Mouse (Mus musculus) hematopoietic stem cell, adult 5-6 weeks (primary cell): Measurements from ENCODE around the gene Nudt17. TPM values are rescaled to one million over a fixed set of nuclear protein-coding genes. Genes with fewer than 3 reads are reported as not detected.
"Not testable (repeated sequence)": the region's sequence is repeated elsewhere in the genome, so short reads cannot be mapped to it uniquely, and the experiment has no call there.

Experiments used
- ATAC-seq, 2 experiments: fragments of 125-278 bp in 1 of 2; replicated peaks in 1 of 2; 2 replicates each; pipeline ENCODE4 v1.8.0; 2016 to 2017; ENCODE audit warnings: inconsistent platforms in 2 of 2, mild to moderate bottlenecking in 2 of 2, moderate number of reproducible peaks in 2 of 2, low read depth in 1 of 2, moderate TSS enrichment in 1 of 2; ENCODE audit not compliant: low FRiP score in 2 of 2, poor library complexity in 2 of 2, severe bottlenecking in 2 of 2, insufficient read depth in 1 of 2, low TSS enrichment in 1 of 2
- total RNA-seq: library from RNA; stranded (forward); fragments of 172-1452, 232-1000 nt; gene quantifications from 2 replicates; pipeline ENCODE4 v1.2.3, GENCODE M21; 2017

Nudt17 gene
- total RNA-seq, 1 experiment from 2014 or later = not detected

DNA sequence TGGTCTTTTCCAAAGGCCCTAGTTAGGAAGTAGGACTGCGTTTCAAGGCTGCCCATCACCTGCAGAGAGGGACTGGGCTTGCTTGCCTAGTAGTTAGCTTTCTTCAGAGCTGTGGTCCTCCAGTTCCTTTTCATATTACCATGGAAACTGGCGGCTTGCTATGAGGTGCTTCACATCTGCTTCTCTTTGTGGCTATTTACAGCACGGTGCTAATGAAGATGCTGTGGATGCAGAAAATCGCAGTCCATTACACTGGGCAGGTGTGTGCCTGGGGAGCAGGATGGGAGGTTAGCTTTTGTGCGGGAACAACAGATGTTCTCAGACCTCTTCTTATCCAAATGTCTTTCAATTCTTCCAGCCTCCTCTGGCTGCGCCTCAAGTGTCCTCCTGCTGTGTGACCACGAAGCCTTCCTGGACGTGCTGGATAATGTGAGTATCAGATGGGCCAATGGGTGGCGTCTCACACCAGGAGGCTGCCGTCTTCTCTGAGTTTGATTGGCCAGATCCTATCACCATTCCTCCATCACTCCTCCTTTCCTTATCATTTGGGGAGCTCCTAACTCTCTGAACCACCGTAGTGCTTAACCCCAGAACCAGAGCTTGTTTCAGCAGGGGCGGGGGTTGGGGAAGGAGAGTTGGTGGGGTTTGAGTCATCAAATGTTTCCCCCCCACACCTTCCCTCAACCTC is 27.9 kb downstream of the Nudt17 start:
- ATAC-seq = no peak

DNA sequence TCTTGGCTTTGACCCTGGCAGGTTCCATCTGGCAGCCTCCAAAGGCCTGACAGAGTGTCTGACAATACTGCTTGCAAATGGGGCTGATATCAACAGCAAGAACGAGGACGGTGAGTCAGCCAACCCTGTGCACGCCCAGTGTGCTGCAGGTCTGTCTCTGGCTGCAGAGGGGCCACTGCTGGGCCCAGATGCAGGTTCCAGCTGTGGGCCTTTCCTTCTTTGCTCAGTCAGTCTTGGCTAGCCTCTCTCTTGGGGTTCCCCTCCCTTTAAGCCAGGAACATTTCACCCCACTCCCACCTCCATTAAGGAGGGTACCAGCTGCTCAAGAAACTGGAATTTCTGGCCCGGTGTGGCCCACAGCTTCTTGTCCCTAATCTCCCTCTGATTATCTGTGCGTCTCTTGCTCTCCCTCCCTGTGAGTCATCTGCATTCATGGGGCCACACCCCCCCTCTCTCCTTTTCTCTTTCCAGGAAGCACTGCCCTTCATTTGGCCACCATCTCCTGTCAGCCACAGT is 29.1 kb downstream of the Nudt17 start:
- ATAC-seq = no peak

GRCm38 (mm10) chr3:96678456-96678855 is 29.9 kb downstream of the Nudt17 start:
- no peak for ATAC-seq

GRCm38 (mm10) chr3:96675690-96676089 is 32.7 kb downstream of the Nudt17 start:
- no peak for ATAC-seq

DNA sequence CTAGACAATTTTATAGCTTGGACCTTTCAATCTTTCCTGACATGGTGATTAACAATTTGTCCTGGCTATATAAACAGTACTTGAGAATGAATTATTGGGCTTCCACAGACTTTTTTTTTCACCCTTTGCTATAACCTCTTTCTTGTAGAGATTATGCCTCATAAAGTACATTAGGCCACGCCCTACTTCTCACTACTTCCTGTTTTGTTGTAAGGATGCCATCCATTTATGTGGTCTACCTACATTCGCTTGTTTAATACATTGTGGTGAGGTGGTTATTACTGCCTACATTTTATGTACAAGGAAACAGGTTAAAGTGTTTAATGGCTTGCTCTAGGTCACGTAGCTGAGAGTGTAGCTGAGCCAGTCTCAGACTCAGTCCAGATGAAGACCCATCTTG is 33.2 kb downstream of the Nudt17 start:
- no peak for ATAC-seq

- no peak for ATAC-seq
Observed at GRCm38 (mm10) chr3:96674442-96674841, 33.9 kb downstream of the Nudt17 start.

GRCm38 (mm10) chr3:96673514-96673913 is 34.8 kb downstream of the Nudt17 start:
- no peak for ATAC-seq

GRCm38 (mm10) chr3:96671519-96671918 is 36.8 kb downstream of the Nudt17 start:
- ATAC-seq = no peak

DNA sequence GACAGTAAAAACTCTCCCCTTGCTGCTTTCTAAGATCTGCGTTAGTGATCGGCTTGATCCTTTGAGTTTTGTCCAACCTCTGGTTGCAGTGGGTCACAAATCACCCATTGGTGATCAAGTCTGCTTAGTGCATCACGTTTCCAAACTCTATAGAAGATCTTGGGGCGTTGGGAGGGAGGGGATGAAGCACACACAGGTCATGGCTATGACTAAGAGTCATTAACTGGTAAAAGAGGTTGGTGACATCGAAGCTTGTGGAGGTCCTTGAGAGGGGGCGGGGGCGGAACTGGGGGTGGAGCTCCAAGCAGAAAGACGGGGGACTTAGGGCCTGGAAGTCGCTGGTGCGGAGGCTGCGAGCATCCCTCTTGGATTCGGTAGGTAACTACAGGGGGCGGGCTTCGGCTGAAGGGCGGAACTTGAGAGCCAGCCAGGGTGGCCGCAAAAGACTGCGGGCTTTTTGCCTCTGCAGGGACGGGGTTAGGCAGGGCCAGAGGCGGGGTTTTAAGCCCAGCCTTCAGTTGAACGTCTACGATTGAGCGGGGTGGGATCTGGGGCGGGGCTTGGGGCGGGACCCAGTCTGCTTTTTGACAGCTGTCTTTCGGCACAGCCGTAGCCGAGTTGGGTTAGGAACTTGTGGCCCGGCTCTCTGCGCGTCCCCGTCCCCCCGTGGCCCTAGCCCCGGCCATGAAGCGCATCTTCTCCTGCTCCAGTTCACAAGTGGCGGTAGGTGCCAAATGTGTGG is 38.5 kb downstream of the Nudt17 start, which contains the start of gene Ankrd35:
Gene Ankrd35, plus strand, starts transcription at position 405 of the 742 bp plus-strand sequence.
- ATAC-seq = peak; percentile 96 to 98

GRCm38 (mm10) chr3:96668424-96669067 is 39.8 kb downstream of the Nudt17 start:
- no peak for ATAC-seq

DNA sequence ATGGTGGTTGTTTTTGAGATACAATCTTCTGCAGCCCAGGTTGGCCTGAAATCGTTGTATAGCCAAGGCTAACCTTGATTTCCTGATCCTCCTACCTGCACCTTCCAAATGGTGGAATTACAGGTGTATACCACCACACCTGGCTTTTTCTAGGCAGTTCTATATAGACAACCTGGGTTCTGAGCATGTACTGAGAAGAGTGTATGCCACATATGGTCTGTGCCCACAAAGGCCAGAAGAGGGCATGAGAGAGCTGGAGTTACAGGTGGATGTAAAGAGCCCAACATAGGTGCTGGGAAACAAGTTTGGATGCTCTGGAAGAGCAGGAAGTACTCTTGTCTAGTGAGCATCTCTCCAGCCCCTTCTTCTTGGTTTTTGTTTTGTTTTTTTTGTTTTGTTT is 41.0 kb downstream of the Nudt17 start:
- no peak for ATAC-seq

DNA sequence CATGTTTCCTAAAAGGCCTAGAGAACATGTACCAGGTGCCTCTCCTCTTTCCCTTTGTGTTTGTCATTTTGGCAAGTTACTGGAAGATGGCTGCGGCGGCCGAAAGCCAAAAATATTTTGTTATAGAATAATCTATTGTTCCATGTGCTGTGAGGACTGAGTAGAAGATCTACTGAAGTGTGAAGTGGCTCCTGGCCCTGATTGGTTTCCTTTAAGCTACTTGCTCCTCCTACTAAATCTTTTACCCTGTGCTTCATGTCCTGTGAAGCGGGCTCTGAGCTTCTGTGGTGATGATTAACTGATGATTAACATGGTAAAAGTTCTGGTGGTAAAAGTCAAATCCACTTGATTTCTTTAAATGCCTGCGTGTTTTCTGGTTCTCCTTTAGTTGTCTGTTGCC is 41.4 kb downstream of the Nudt17 start:
- ATAC-seq = no peak

- not testable (repeated sequence) for ATAC-seq
Observed at GRCm38 (mm10) chr3:96665732-96666363, 42.5 kb downstream of the Nudt17 start.

GRCm38 (mm10) chr3:96663432-96664239 is 44.7 kb downstream of the Nudt17 start:
- ATAC-seq = peak; percentile 82

DNA sequence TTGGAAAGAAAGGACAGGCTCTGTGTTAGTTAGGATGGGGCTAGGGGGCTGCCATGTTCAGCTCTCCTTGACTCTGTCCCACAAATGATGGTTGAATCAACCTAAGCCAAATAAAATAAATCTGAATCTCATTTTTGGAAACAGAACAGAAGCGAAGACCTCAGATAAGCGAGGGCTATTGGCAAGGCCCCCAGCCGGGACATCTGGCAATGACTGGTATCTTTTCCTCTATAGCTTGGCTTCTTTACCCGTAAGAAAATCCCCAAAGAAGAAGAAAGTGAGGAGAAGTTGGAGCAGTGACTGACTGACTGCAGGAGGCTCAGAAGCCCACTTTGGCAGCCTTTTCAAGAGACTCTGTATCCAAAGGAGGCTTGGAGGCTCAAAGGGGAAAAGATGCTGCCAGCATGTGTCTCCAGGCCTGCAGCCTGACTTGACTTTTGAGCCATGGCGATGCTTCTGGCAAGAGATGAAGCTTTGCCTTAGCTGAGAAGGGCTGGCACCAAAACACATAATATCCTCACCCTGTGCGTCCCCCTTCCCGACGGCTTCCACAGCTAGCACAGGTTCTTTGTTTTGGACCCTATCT is 45.5 kb downstream of the Nudt17 start:
- no peak for ATAC-seq

DNA sequence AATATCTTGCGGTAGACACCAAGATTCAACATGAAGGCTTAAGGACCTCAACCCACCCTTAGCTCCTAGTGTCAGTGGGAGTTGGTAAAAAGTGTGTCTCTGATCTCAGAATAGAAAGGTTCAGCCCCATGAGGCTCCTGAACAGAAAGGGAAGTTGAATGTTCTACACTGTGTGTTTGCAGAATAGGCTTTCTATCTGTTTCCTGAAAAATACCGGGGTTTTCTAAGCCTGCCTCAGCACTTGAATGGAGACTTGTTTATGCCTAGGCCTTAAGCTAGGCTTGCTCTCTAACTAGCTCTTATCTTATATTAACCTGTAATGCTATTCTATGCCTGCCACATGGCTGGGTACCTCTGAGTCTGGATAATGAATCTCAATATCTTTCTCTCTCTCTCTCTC is 47.5 kb downstream of the Nudt17 start:
- ATAC-seq = peak in 1 of 2 experiments; percentile 24; a peak in 1 of 4 replicates
